Mouse (Mus musculus) kidney, embryonic 16.5 days (tissue): ENCODE data around the gene Wnt7b. TPM values are rescaled to one million over a fixed set of nuclear protein-coding genes. Genes with fewer than 3 reads are reported as not detected.

Source experiments
- ATAC-seq: fragments of 200-750 bp; cut with Nextera tagmentation; 2 replicates; pipeline ENCODE4 v1.8.0; 2017; ENCODE audit warnings: moderate TSS enrichment; ENCODE audit not compliant: low FRiP score, low TSS enrichment
- H3K27ac ChIP-seq: fragments of 300-500 bp; sonication (generic); 2 replicates; pipeline ENCODE4 v1.5.1; 2014; ENCODE audit warnings: low read length
- H3K27me3 ChIP-seq: fragments of 300-500 bp; sonication (generic); 2 replicates; pipeline ENCODE4 v1.6.1; 2014; ENCODE audit warnings: low read length, control low read depth, mixed read lengths; ENCODE audit not compliant: insufficient read depth
- H3K36me3 ChIP-seq: fragments of 300-500 bp; sonication (generic); 2 replicates; pipeline ENCODE4 v1.6.1; 2014; ENCODE audit warnings: low read length, control low read depth, mixed read lengths; ENCODE audit not compliant: insufficient read depth
- H3K4me1 ChIP-seq: fragments of 300-500 bp; sonication (generic); 2 replicates; pipeline ENCODE4 v1.6.1; 2014; ENCODE audit warnings: low read length, control low read depth, mixed read lengths; ENCODE audit not compliant: insufficient read depth
- H3K4me2 ChIP-seq: fragments of 300-500 bp; sonication (generic); replicated peaks from 2 replicates; pipeline ENCODE4 v1.6.1; 2014; ENCODE audit warnings: low read depth, low read length
- H3K4me3 ChIP-seq: fragments of 300-500 bp; sonication (generic); 2 replicates; pipeline ENCODE4 v1.5.1; 2014; ENCODE audit warnings: mild to moderate bottlenecking, low read length
- H3K9ac ChIP-seq: fragments of 300-500 bp; sonication (generic); replicated peaks from 2 replicates; pipeline ENCODE4 v1.6.1; 2014; ENCODE audit warnings: low read length
- H3K9me3 ChIP-seq: fragments of 300-500 bp; sonication (generic); 2 replicates; pipeline ENCODE4 v1.6.1; 2016; ENCODE audit warnings: low read length, control low read depth
- WGBS: fragments of 180-500 bp; shearing (Covaris S2); extraction: QIAGEN DNeasy Blood & Tissue Kit; methylation state at CpG from one replicate; pipeline ENCODE4 v1.1.7; 2014; 5-methylcytosine and 5-hydroxymethylcytosine counted together
- polyA plus RNA-seq: library from polyadenylated mRNA; unstranded; fragments of >200 nt; fragmentation: Nextera tagmentation; extraction: Ambion mirVana; gene quantifications from 2 replicates; pipeline ENCODE4 v1.2.1, GENCODE M21; 2015

The Wnt7b gene
- polyA plus RNA-seq, 1 experiment from 2014 or later: 22.5 TPM

GRCm38 (mm10) chr15:85500267-85500666 is 82.0 kb downstream of the Wnt7b start:
- 0 out of 2 replicates have a peak, but pooled peaks cover under 1% of the 10 kb centered on the region for H3K4me1 ChIP-seq
- no peak overlapping the region for H3K27ac ChIP-seq
- no peaks in the 10 kb centered on the region for H3K27me3 ChIP-seq
- no peak for ATAC-seq
- H3K4me3 ChIP-seq: no peak overlapping the region
- H3K9me3 ChIP-seq: no peaks in the 10 kb centered on the region
- 85% methylated on average over 10 of the region's 10 CpGs for WGBS
- H3K9ac ChIP-seq: no peak overlapping the region
- no peak overlapping the region for H3K4me2 ChIP-seq
- no peaks in the 10 kb centered on the region for H3K36me3 ChIP-seq

- no peak for ATAC-seq
- 55% methylated on average over 10 of the region's 10 CpGs for WGBS
- Histone ChIP-seq H3K27me3 (no peaks in the 10 kb centered on the region), H3K9ac (no peak overlapping the region), H3K36me3 (no peaks in the 10 kb centered on the region), H3K4me1 (no peaks in the 10 kb centered on the region), H3K4me3 (no peak overlapping the region), H3K27ac (no peak overlapping the region), H3K4me2 (no peak overlapping the region), H3K9me3 (no peaks in the 10 kb centered on the region)
Observed at GRCm38 (mm10) chr15:85497981-85498475, 84.2 kb downstream of the Wnt7b start.

- WGBS: 83% methylated on average over 4 of the region's 4 CpGs
- no peak overlapping the region for H3K9ac ChIP-seq
- H3K4me1 ChIP-seq: no peaks in the 10 kb centered on the region
- H3K4me2 ChIP-seq: no peak overlapping the region
- H3K36me3 ChIP-seq: no peaks in the 10 kb centered on the region
- no peaks in the 10 kb centered on the region for H3K9me3 ChIP-seq
- H3K27me3 ChIP-seq: no peaks in the 10 kb centered on the region
- H3K27ac ChIP-seq: no peak overlapping the region
- no peak overlapping the region for H3K4me3 ChIP-seq
- no peak for ATAC-seq
Observed at GRCm38 (mm10) chr15:85497548-85497947, 84.7 kb downstream of the Wnt7b start.

- 18% methylated on average over 11 of the region's 11 CpGs for WGBS
Observed at GRCm38 (mm10) chr15:85494163-85494621, 88.1 kb downstream of the Wnt7b start.

GRCm38 (mm10) chr15:85489751-85490150 is 92.5 kb downstream of the Wnt7b start:
- Histone ChIP-seq H3K9me3 (no peaks in the 10 kb centered on the region), H3K4me3 (no peak overlapping the region), H3K36me3 (no peaks in the 10 kb centered on the region), H3K27me3 (no peaks in the 10 kb centered on the region), H3K4me1 (no peaks in the 10 kb centered on the region), H3K27ac (no peak overlapping the region), H3K4me2 (no peak overlapping the region), H3K9ac (no peak overlapping the region)
- WGBS: 78% methylated on average over 7 of the region's 7 CpGs
- ATAC-seq: no peak

More at GRCm38 (mm10) chr15:85494163-85494621, 88.1 kb downstream of the Wnt7b start:
- no peak overlapping the region for H3K9ac ChIP-seq
- H3K9me3 ChIP-seq: no peaks in the 10 kb centered on the region
- no peak overlapping the region for H3K27ac ChIP-seq
- no peaks in the 10 kb centered on the region for H3K27me3 ChIP-seq
- no peak for ATAC-seq
- H3K4me1 ChIP-seq: no peaks in the 10 kb centered on the region
- no peak overlapping the region for H3K4me2 ChIP-seq
- no peaks in the 10 kb centered on the region for H3K36me3 ChIP-seq
- no peak overlapping the region for H3K4me3 ChIP-seq

GRCm38 (mm10) chr15:85488900-85489299 is 93.4 kb downstream of the Wnt7b start:
- Histone ChIP-seq H3K9ac (no peak overlapping the region), H3K27me3 (no peaks in the 10 kb centered on the region), H3K36me3 (no peaks in the 10 kb centered on the region), H3K27ac (no peak overlapping the region), H3K4me3 (no peak overlapping the region), H3K4me1 (no peaks in the 10 kb centered on the region), H3K9me3 (no peaks in the 10 kb centered on the region), H3K4me2 (no peak overlapping the region)
- ATAC-seq: no peak
- 66% methylated on average over 10 of the region's 10 CpGs for WGBS

Other genes starting within 250 kb of the Wnt7b start
- gene Atxn10, start 246.2 kb downstream of the Wnt7b start, polyA plus RNA-seq: 294 and 307 TPM in 2 replicates
- not detected in 2 replicates for gene 7530416G11Rik, start 79.2 kb downstream of the Wnt7b start, polyA plus RNA-seq
- 5.1 and 5.9 TPM in 2 replicates for gene Ppara, start 152.5 kb upstream of the Wnt7b start, polyA plus RNA-seq
- 31.1 and 37.4 TPM in 2 replicates for gene Cdpf1, start 229.2 kb upstream of the Wnt7b start, polyA plus RNA-seq
- 0.10 and 0.11 TPM in 2 replicates for gene Pkdrej, start 239.3 kb upstream of the Wnt7b start, polyA plus RNA-seq
- 8.0 and 8.2 TPM in 2 replicates for gene Ttc38, start 249.8 kb upstream of the Wnt7b start, polyA plus RNA-seq